In the genomic region with DNA sequence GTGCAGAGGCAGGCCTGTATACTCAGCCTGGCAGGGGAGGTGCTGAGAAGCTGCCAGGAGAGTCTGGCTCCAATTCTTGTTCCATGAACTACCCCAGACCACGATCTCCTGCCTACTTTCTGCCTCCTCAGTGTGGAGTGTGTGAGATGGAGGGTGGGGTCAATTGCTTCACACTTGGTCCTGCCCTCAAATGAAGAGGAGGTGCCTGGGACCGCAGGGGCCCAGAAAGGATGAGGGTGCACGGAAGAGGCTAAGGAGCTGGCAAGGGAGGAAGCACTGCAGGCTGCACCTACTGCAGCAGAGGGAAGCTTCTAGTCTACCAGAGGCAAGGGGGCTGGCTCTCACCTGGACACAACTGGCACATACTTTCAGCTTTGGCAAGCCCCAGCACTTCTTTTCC, we compare ENCODE assay signal across 8 mouse cellular contexts. TPM values are rescaled to one million over a fixed set of nuclear protein-coding genes. Genes with fewer than 3 reads are reported as not detected.
DNase-seq lines count a peak whose midpoint lies in the region; ATAC-seq lines count a peak whose summit lies in the region.

No protein-coding gene starts in this region.

- WGBS in hindbrain, embryonic 13.5 days = 39% methylated on average over 3 of the region's 3 CpGs
- 28% methylated on average over 3 of the region's 3 CpGs for WGBS in liver, embryonic 13.5 days (ENCODE audit: insufficient replicate concordance)

- DNase-seq in gastrocnemius, postnatal 14 days = peak; percentile 6
- no peak for DNase-seq in gastrocnemius, postnatal 4 days (ENCODE audit: low spot score in 2 of 2)
- DNase-seq in liver, embryonic 13.5 days = peak; percentile 34
- no peak for DNase-seq in layer of hippocampus, postnatal 10 days (ENCODE audit: low spot score in 2 of 2)
- no peak for DNase-seq in urinary bladder, postnatal 25 days (ENCODE audit: low spot score)

- intact Hi-C loops in gastrocnemius, postnatal 14 days (cut with DNase I; ENCODE audit: low total_unique reads) = no loop called here

- no peaks in the 10 kb centered on the region for H3K9me3 ChIP-seq in hindbrain, embryonic 13.5 days
- H3K9me3 ChIP-seq in liver, embryonic 13.5 days (replicated peaks) = no peaks in the 10 kb centered on the region

- H3K27me3 ChIP-seq in hindbrain, embryonic 13.5 days = no peaks in the 10 kb centered on the region
- no peaks in the 10 kb centered on the region for H3K27me3 ChIP-seq in liver, embryonic 13.5 days

- no peak overlapping the region for H3K27ac ChIP-seq in hindbrain, embryonic 13.5 days
- H3K27ac ChIP-seq in liver, embryonic 13.5 days = peak overlapping the region; percentile 98

- peaks cover 4% of the 10 kb centered on the region for H3K36me3 ChIP-seq in hindbrain, embryonic 13.5 days
- peaks cover 53% of the 10 kb centered on the region for H3K36me3 ChIP-seq in liver, embryonic 13.5 days

- peak overlapping the region; percentile 66 for H3K4me3 ChIP-seq in hindbrain, embryonic 13.5 days
- H3K4me3 ChIP-seq in liver, embryonic 13.5 days (replicated peaks) = peak overlapping the region; percentile 83

- H3K4me1 ChIP-seq in hindbrain, embryonic 13.5 days (replicated peaks) = peaks cover 35% of the 10 kb centered on the region
- H3K4me1 ChIP-seq in liver, embryonic 13.5 days (replicated peaks) = peaks cover 46% of the 10 kb centered on the region

- peak overlapping the region; percentile 76 for H3K4me2 ChIP-seq in hindbrain, embryonic 13.5 days
- peak overlapping the region; percentile 85 for H3K4me2 ChIP-seq in liver, embryonic 13.5 days

- peak overlapping the region; percentile 78 for H3K9ac ChIP-seq in hindbrain, embryonic 13.5 days
- H3K9ac ChIP-seq in liver, embryonic 13.5 days = peak overlapping the region; percentile 88

- peak; percentile 23 for ATAC-seq in common myeloid progenitor, adult 5-6 weeks (replicated peaks; ENCODE audit: low read depth, poor library complexity, severe bottlenecking)
- ATAC-seq in hindbrain, embryonic 13.5 days (ENCODE audit: low FRiP score) = no peak
- peak; percentile 60 for ATAC-seq in liver, embryonic 13.5 days (ENCODE audit: low read depth)
- peak; percentile 54 for ATAC-seq in monocyte, adult 5-6 weeks (replicated peaks; ENCODE audit: insufficient number of reproducible peaks, low FRiP score, low TSS enrichment, poor library complexity, severe bottlenecking)

RNA-seq across cellular contexts. Expression of gene Hcfc1, which starts 1.8 kb away (rescaled TPM):
- 10 to 100 TPM; 39.9 to 43.9 TPM for total RNA-seq in gastrocnemius, postnatal 14 days (2021)
- 10 to 100 TPM; 75.4 to 83.5 TPM for total RNA-seq in gastrocnemius, postnatal 4 days (2021)
- total RNA-seq in common myeloid progenitor, adult 5-6 weeks (2017) = 73.4 and 91.9 TPM in 2 replicates
- 50.8 and 52.1 TPM in 2 replicates for polyA plus RNA-seq in hindbrain, embryonic 13.5 days (2015; fragmentation: Nextera tagmentation; extraction: Ambion mirVana)
- 34.9 and 38.5 TPM in 2 replicates for polyA plus RNA-seq in liver, embryonic 13.5 days (2015; fragmentation: Nextera tagmentation; extraction: Ambion mirVana)
- total RNA-seq in monocyte, adult 5-6 weeks (2017) = 21.4 to 45.9 TPM (median 24.5 TPM) in 3 replicates
- 10 to 100 TPM; 72.9 to 77.8 TPM for total RNA-seq in layer of hippocampus, postnatal 10 days (2021)

RNA-seq across cellular contexts. Expression of gene Renbp, which starts 33.7 kb away (rescaled TPM):
- 1 to 10 TPM; 3.8 to 4.2 TPM for total RNA-seq in gastrocnemius, postnatal 14 days (2021)
- 1 to 10 TPM; 7.9 to 9.6 TPM for total RNA-seq in gastrocnemius, postnatal 4 days (2021)
- total RNA-seq in common myeloid progenitor, adult 5-6 weeks (2017) = 10.2 and 14.4 TPM in 2 replicates
- polyA plus RNA-seq in hindbrain, embryonic 13.5 days (2015; fragmentation: Nextera tagmentation; extraction: Ambion mirVana) = 12.7 and 14.8 TPM in 2 replicates
- polyA plus RNA-seq in liver, embryonic 13.5 days (2015; fragmentation: Nextera tagmentation; extraction: Ambion mirVana) = 17.5 TPM in 2 replicates
- total RNA-seq in monocyte, adult 5-6 weeks (2017) = 15.9 to 27.6 TPM (median 20.8 TPM) in 3 replicates
- total RNA-seq in layer of hippocampus, postnatal 10 days (2021) = 1 to 10 TPM; 3.9 to 7.1 TPM

RNA-seq across cellular contexts. Expression of gene Naa10, which starts 42.6 kb away (rescaled TPM):
- total RNA-seq in gastrocnemius, postnatal 14 days (2021) = 10 to 100 TPM; 58.8 to 66.1 TPM
- total RNA-seq in gastrocnemius, postnatal 4 days (2021) = 10 to 100 TPM; 71.4 to 75.8 TPM
- 108 and 152 TPM in 2 replicates for total RNA-seq in common myeloid progenitor, adult 5-6 weeks (2017)
- polyA plus RNA-seq in hindbrain, embryonic 13.5 days (2015; fragmentation: Nextera tagmentation; extraction: Ambion mirVana) = 105 and 107 TPM in 2 replicates
- 129 and 131 TPM in 2 replicates for polyA plus RNA-seq in liver, embryonic 13.5 days (2015; fragmentation: Nextera tagmentation; extraction: Ambion mirVana)
- total RNA-seq in monocyte, adult 5-6 weeks (2017) = 32.0 to 50.3 TPM (median 42.9 TPM) in 3 replicates
- total RNA-seq in layer of hippocampus, postnatal 10 days (2021) = 10 to 100 TPM; 69.8 to 72.9 TPM

RNA-seq across cellular contexts. Expression of gene Arhgap4, which starts 42.7 kb away (rescaled TPM):
- under 1 TPM; 0.55 to 0.66 TPM for total RNA-seq in gastrocnemius, postnatal 14 days (2021)
- 1 to 10 TPM; 2.4 to 2.8 TPM for total RNA-seq in gastrocnemius, postnatal 4 days (2021)
- 22.7 and 28.2 TPM in 2 replicates for total RNA-seq in common myeloid progenitor, adult 5-6 weeks (2017)
- polyA plus RNA-seq in hindbrain, embryonic 13.5 days (2015; fragmentation: Nextera tagmentation; extraction: Ambion mirVana) = 3.4 and 3.8 TPM in 2 replicates
- 4.7 and 4.8 TPM in 2 replicates for polyA plus RNA-seq in liver, embryonic 13.5 days (2015; fragmentation: Nextera tagmentation; extraction: Ambion mirVana)
- total RNA-seq in monocyte, adult 5-6 weeks (2017) = 164 to 232 TPM (median 166 TPM) in 3 replicates
- 1 to 10 TPM; 4.6 to 5.1 TPM for total RNA-seq in layer of hippocampus, postnatal 10 days (2021)

RNA-seq across cellular contexts. Expression of gene Irak1, which starts 59.4 kb away (rescaled TPM):
- total RNA-seq in gastrocnemius, postnatal 14 days (2021) = 10 to 100 TPM; 40.3 to 41.2 TPM
- 10 to 100 TPM; 51.0 to 58.8 TPM for total RNA-seq in gastrocnemius, postnatal 4 days (2021)
- 42.8 and 54.9 TPM in 2 replicates for total RNA-seq in common myeloid progenitor, adult 5-6 weeks (2017)
- polyA plus RNA-seq in hindbrain, embryonic 13.5 days (2015; fragmentation: Nextera tagmentation; extraction: Ambion mirVana) = 38.5 and 39.7 TPM in 2 replicates
- 25.0 and 27.7 TPM in 2 replicates for polyA plus RNA-seq in liver, embryonic 13.5 days (2015; fragmentation: Nextera tagmentation; extraction: Ambion mirVana)
- total RNA-seq in monocyte, adult 5-6 weeks (2017) = 44.2 to 65.0 TPM (median 58.3 TPM) in 3 replicates
- 10 to 100 TPM; 52.5 to 52.9 TPM for total RNA-seq in layer of hippocampus, postnatal 10 days (2021)

Comparison
In these comparisons a context has a peak if more than half of its experiments do, and no peak if none do; other contexts are left out.
1. DNase-seq: peak in gastrocnemius, postnatal 14 days (single experiment) and liver, embryonic 13.5 days (single experiment); none in gastrocnemius, postnatal 4 days (0 of 2), layer of hippocampus, postnatal 10 days (0 of 2) and urinary bladder, postnatal 25 days (single experiment).